Mouse (Mus musculus) stomach, embryonic 15.5 days (tissue): Measurements from ENCODE around the gene Iapp. TPM values are rescaled to one million over a fixed set of nuclear protein-coding genes. Genes with fewer than 3 reads are reported as not detected.
"Not testable (repeated sequence)": the region's sequence is repeated elsewhere in the genome, so short reads cannot be mapped to it uniquely, and the experiment has no call there.

Source experiments
- ATAC-seq: fragments of 200-750 bp; cut with Nextera tagmentation; 2 replicates; pipeline ENCODE4 v1.8.0; 2017; ENCODE audit warnings: low read depth, moderate number of reproducible peaks, moderate TSS enrichment; ENCODE audit not compliant: insufficient read depth, low FRiP score
- H3K27ac ChIP-seq: fragments of 300-500 bp; sonication (generic); 2 replicates; pipeline ENCODE4 v1.5.1; 2015; ENCODE audit warnings: mild to moderate bottlenecking, inconsistent platforms
- H3K27me3 ChIP-seq: fragments of 300-500 bp; sonication (generic); replicated peaks from 2 replicates; pipeline ENCODE4 v1.6.1; 2015; ENCODE audit warnings: inconsistent platforms
- H3K36me3 ChIP-seq: fragments of 300-500 bp; sonication (generic); 2 replicates; pipeline ENCODE4 v1.6.1; 2015; ENCODE audit warnings: inconsistent platforms
- H3K4me1 ChIP-seq: fragments of 300-500 bp; sonication (generic); 2 replicates; pipeline ENCODE4 v1.6.1; 2015; ENCODE audit warnings: inconsistent platforms
- H3K4me2 ChIP-seq: fragments of 300-500 bp; sonication (generic); 2 replicates; pipeline ENCODE4 v1.6.1; 2015; ENCODE audit warnings: mild to moderate bottlenecking, inconsistent platforms
- H3K4me3 ChIP-seq: fragments of 300-500 bp; sonication (generic); replicated peaks from 2 replicates; pipeline ENCODE4 v1.5.1; 2015; ENCODE audit warnings: inconsistent platforms
- H3K9ac ChIP-seq: fragments of 300-500 bp; sonication (generic); 2 replicates; pipeline ENCODE4 v1.6.1; 2015; ENCODE audit warnings: inconsistent platforms
- H3K9me3 ChIP-seq: fragments of 300-500 bp; sonication (generic); 2 replicates; pipeline ENCODE4 v1.6.1; 2016; ENCODE audit warnings: inconsistent platforms
- WGBS: fragments of 180-500 bp; shearing (Covaris S2); methylation state at CpG from one replicate; pipeline ENCODE4 v1.1.7; 2015; 5-methylcytosine and 5-hydroxymethylcytosine counted together
- polyA plus RNA-seq: library from polyadenylated mRNA; unstranded; fragments of >200 nt; fragmentation: Nextera tagmentation; extraction: Ambion mirVana; gene quantifications from 2 replicates; pipeline ENCODE4 v1.2.1, GENCODE M21; 2015

The Iapp gene
- polyA plus RNA-seq, 1 experiment from 2014 or later, result 103 TPM

DNA sequence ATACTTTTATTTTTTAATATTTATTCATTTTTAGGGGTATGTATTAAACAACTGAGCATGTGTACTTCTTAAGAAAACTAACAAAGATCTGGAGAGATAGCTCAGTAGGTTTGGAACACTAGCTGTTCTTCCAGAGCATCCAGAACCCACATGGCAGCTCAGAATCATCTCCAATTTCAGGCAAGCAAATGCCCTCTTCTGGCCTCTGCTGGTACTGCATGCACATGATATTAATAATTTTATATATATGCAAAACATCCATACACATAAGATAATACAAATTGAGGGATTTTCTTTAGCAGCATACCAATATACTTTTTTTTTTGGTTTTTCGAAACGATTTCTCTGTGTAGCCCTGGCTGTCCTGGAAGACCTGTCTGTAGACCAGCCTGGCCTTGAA, 45.3 kb downstream of the Iapp start:
- no peak overlapping the region for H3K4me2 ChIP-seq
- no peak overlapping the region for H3K4me3 ChIP-seq
- H3K4me1 ChIP-seq, result peaks cover 5% of the 10 kb centered on the region
- H3K27me3 ChIP-seq, result no peaks in the 10 kb centered on the region
- no peak for ATAC-seq
- H3K27ac ChIP-seq, result no peak overlapping the region
- no peaks in the 10 kb centered on the region for H3K36me3 ChIP-seq
- no peak overlapping the region for H3K9ac ChIP-seq
- no peaks in the 10 kb centered on the region for H3K9me3 ChIP-seq
- WGBS, result 70% methylated on average over 2 of the region's 2 CpGs

DNA sequence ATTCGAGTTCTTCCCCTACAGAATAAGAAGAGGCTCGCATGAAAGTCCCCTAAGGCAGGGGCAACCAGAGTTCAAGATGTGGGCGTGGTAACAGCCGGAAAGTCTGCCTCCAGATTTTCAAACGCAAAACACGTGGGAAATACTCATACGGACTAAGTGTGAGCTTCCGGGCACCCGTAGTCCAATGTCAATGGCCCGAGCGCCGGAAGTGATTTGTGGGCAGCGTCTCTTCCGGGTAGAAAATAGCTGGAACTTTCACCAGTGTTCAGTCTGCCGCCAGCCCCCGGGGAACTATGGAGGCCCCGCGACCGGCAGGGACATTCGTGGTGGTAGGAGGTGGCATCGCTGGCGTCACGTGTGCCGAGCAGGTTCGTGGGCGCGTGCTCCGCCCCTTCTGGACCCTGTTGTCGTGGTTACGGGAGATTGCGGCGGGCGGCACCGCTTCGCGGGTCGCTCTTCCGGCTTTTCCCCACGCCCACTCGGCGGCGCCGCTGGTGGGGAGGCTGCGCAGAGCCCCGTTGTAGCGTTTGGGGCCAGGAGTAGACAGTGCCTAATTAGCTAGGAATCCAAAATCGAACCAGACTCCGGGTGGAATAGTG, 47.3 kb downstream of the Iapp start, which contains the start of gene Pyroxd1:
TSS of gene Pyroxd1 (plus strand) at position 215 of the 599 bp plus-strand sequence.
- H3K9ac ChIP-seq, result peak within 1 kb of the TSS; percentile 19; the same call in 1 of the 2 replicates
- ATAC-seq, result peak; percentile 93
- H3K9me3 ChIP-seq, result no peaks in the 10 kb centered on the region
- peak within 1 kb of the TSS; percentile 55 for H3K4me2 ChIP-seq
- no peaks in the 10 kb centered on the region for H3K27me3 ChIP-seq
- under 1% methylated on average over 48 of the region's 48 CpGs for WGBS
- no peaks in the 10 kb centered on the region for H3K36me3 ChIP-seq
- H3K27ac ChIP-seq, result peak within 1 kb of the TSS; percentile 87
- peak within 1 kb of the TSS; percentile 67 for H3K4me3 ChIP-seq
- peaks cover 5% of the 10 kb centered on the region for H3K4me1 ChIP-seq

DNA sequence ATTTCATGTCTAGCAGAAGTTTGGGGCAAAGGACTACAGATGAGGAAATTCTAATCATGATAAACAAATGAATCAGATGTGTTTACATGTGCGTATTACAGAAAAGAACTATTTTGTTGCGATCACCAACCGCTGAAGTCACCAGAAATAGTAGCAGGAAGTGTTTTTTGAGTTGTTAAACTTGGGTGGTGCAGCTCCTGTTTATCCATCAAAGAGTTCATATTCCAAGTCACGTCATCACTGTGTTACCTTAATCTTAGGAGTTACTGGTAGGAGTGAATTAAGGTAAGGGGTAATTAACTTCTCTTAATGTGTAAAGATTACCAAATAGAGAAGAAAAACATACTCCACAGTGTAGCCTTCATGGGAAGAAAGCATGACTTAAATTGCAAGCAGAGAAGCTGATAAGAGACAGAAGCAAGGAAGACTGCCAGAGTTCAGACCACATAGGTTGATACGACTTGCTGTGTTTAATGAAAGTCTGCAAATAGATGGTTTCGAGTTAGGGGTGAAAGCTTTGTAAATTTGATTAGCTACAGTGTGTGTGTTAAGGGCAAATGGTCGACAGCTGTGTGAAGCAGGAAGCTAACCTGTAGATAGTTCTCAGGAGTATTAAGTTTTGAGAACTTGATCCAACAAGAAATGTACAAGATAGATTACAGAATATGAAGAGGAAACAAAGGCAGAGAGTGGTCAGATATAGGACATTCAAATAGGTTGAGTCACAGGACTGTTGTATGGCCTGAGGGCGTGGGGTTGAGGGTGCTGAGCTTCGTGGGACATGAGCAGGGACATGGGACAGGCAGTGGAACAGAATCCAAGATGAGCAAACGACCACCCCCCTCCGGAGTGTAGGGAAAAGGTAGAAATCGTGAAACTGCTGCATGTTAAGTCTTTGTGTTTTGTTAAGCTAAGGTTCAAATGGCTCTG, 48.2 kb downstream of the Iapp start:
- Histone ChIP-seq H3K36me3 (no peaks in the 10 kb centered on the region), H3K9me3 (no peaks in the 10 kb centered on the region), H3K27me3 (no peaks in the 10 kb centered on the region), H3K9ac (no peak overlapping the region), H3K4me1 (peaks cover 5% of the 10 kb centered on the region), H3K27ac (peak overlapping the region; percentile 87), H3K4me3 (peak overlapping the region; percentile 67), H3K4me2 (peak overlapping the region; percentile 55)
- peak; percentile 31 for ATAC-seq
- WGBS, result 38% methylated on average over 12 of the region's 12 CpGs

DNA sequence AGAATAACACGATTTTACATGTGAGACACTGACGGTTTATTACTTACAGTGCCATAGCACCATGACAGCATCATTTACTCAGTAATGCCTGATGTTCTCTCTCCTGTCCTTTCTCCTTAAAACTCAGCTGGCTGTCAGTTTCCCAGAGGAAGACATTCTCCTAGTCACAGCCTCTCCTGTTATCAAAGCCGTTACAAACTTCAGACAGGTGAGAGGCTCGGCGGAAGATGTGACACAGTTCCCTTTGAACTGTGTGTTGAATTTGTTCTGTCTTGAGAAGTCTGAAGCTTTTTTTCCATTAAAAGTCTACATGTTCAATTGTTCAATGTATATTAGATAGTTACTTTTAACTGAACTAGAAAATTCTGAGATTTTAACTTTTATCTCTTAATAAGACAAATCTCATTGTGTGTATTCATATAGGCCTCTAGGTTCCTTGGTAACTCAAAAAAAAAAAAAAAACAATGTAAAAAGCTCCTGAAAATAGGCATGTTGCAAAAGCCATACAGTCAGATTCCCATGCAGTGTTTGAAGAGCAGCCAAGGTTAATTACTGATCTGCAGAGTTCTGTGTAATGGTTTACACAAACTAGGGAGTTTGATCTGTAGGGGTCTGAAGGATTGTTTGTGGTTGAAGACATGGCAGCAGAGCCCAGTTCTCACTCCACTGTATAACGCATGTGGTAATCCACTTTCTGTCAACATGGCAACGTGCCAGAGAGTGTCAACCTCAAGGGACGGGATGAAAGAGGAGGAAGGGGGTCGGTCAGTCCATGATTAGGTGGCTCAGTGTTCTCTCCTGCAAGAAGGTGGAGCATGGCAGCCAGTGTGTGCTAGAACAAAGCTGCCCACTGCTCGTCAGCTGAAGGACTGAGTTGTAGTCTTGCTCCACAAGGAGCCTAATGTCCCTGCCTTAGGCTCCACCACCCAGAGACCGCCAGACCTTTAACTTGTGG, 49.5 kb downstream of the Iapp start:
- Histone ChIP-seq H3K4me1 (peaks cover 5% of the 10 kb centered on the region), H3K4me3 (no peak overlapping the region), H3K27me3 (no peaks in the 10 kb centered on the region), H3K36me3 (peaks cover 3% of the 10 kb centered on the region; the same call in 1 of the 2 replicates), H3K27ac (no peak overlapping the region), H3K9me3 (no peaks in the 10 kb centered on the region), H3K9ac (no peak overlapping the region), H3K4me2 (peak overlapping the region; percentile 55; the same call in 1 of the 2 replicates)
- no peak for ATAC-seq
- WGBS, result 61% methylated on average over 11 of the region's 11 CpGs

DNA sequence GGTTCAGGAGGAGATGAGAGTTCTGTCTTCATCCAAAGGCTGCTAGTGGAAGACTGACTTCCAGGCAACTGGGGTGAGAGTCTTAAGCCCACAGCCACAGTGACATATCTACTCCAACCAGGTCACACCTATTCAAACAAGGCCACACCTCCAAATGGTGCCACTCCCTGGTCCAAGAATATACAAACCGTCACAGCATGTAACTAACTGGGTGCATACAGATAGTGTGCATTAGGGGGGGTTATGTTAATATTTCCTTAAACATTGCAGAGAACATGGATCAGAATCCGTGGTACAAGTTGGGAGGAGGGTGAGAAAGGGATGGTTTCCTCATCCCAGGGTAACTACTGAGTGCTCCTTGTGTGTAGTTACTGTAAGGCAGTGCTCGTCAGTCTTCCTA, 53.9 kb downstream of the Iapp start:
- H3K4me1 ChIP-seq, H3K4me2 ChIP-seq, H3K9ac ChIP-seq, H3K4me3 ChIP-seq, H3K27me3 ChIP-seq, H3K36me3 ChIP-seq, H3K27ac ChIP-seq, H3K9me3 ChIP-seq: not testable (repeated sequence)
- 67% methylated on average over 3 of the region's 3 CpGs for WGBS
- peak; percentile 44; the same call in 1 of the 2 replicates for ATAC-seq

Other genes with a start within 250 kb of the Iapp start
- not detected in 2 replicates for gene Slco1a6, start 89.9 kb upstream of the Iapp start, polyA plus RNA-seq
- 0.10 TPM in 1 of 2 replicates, not detected in the other for gene Slco1a5, start 24.6 kb downstream of the Iapp start, polyA plus RNA-seq
- gene Pyroxd1, start 47.2 kb downstream of the Iapp start, polyA plus RNA-seq, result 17.1 TPM in 2 replicates
- 22.3 and 24.2 TPM in 2 replicates for gene Recql, start 88.7 kb downstream of the Iapp start, polyA plus RNA-seq
- gene Golt1b, start 88.8 kb downstream of the Iapp start, polyA plus RNA-seq, result 84.0 and 85.2 TPM in 2 replicates
- 0.36 and 0.45 TPM in 2 replicates for gene Spx, start 115.0 kb downstream of the Iapp start, polyA plus RNA-seq
- 1.6 and 4.4 TPM in 2 replicates for gene Gys2, start 174.7 kb downstream of the Iapp start, polyA plus RNA-seq
- 138 and 149 TPM in 2 replicates for gene Ldhb, start 209.5 kb downstream of the Iapp start, polyA plus RNA-seq